Mouse (Mus musculus) stomach, adult 2 months (tissue): ENCODE results near the gene Mrpl22. TPM values are rescaled to one million over a fixed set of nuclear protein-coding genes. Genes with fewer than 3 reads are reported as not detected.

ENCODE experiments used
- polyA plus RNA-seq: library from polyadenylated mRNA; depleted of rRNA; stranded (reverse); fragments of >200 nt; gene quantifications from 2 replicates; pipeline ENCODE4 v1.2.3, GENCODE M21; 2012; rRNA removed

Gene Mrpl22
- polyA plus RNA-seq = 11.1 and 15.2 TPM in 2 replicates

DNA sequence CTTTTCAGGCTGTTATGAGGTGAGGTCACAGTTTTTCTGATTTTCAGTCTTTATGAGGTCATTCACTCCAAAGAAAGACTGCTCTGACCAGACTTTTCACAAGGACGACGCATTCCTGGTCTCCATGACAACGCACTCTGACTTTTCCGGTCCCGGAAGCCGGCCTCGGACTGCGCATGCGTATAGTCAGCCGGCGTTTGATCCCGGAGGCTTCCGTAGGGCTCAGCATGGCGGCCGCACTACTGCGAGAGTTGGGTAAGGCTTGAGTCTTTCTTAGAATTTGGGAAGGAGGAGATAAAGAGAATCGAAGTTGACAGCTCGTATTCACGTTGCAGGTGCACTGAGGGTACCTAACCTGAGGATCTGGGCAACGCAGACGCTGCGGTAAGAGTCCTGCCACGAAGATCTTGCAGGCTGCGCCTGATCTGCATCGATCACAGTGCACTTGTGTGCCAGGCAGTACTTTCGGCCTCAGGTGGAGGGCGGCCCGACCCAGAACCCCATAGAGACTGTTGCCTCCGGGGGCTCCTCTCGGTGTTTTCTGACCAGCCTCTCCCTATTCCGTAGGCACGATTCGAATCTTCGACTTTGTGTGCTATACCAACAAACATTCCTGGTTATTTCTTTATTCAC lies at the start of gene Mrpl22:
Gene Mrpl22, plus strand, starts transcription at position 203 of the 633 bp plus-strand sequence.

DNA sequence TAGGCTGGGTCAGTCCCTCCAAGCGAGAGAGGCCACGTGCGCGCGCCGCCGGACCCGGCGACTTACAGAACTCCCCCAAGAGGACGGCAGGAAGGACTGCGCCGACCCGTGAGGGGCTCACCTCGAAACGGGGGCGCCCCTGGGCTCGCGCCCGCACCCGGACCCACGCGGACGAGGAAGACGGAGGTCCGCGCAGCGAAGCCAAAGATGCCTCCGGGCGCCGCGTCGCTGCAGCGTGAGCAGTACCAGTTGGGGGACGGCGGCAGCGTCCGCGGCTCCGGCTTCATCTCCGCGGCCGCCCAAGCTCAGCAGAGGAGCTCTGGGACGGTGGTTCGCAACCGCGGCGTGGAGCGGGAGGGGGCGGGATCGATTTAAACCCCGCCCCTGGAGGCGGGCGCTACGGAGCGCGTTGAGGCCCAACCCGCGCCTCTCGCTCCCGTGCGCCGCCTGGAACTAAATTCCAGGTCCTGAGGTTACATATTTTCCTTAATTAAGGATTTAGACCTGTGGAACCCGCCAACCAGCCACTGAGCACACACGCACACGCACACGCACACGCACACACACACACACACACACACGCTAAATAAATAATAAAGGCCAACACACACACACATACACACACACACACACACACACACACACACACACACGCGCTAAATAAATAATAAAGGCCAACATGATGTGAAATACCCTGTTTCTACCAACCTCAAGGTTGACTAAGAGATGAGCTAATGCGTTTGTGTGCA lies 3.1 kb upstream of the Mrpl22 start, which contains the start of gene Gemin5:
Gene Gemin5, minus strand, starts transcription at position 373 of the 749 bp plus-strand sequence.

DNA sequence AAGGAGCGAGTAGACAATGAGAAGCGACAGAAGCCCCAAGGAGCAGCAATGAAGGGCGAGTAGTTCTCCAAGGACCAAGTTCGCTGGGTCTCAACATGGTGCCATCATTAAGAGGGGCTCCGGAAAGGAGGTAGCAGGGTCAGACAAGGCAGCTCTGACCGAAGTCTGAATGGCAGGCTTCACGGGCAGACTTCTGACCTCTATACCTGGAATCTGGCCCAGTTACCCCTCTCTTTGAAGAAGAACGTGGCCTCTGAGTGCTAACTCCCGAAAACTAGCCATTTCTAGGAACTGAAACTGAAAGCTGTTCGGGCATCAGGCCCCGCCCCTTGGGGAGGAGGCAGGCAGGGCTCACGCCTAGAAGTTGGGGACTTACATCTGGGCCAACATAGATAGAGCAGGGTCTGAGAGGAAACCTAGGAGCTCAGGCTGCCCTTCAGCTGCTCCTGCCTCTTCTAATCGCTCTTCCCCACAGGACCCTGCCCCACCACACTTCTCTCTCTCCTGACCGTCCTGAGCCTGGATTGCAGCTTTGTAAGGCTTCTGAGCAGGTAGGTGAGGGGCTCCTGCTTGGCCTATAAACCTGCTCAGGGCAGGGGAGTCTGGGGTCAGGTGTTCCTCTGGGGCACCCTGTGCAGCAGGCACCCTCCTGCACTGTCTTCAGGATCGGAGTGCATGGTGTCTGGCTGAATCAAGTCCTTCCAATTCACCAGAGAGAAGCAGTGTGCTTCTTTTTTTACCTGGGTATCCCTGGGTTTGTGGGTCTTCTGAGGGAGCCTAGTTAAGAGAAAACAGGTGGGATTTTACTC lies 28.0 kb downstream of the Mrpl22 start, which contains the start of the genes Igtp and Irgm2:
Gene Igtp, plus strand, starts transcription at position 328 of the 809 bp plus-strand sequence.
Gene Irgm2, plus strand, starts transcription at position 390 of the 809 bp plus-strand sequence.

Other genes starting within 250 kb of the Mrpl22 start
- gene Larp1, start 162.6 kb upstream of the Mrpl22 start, polyA plus RNA-seq = 16.1 and 17.5 TPM in 2 replicates
- 0.08 and 0.09 TPM in 2 replicates for gene Gm12248, start 78.5 kb upstream of the Mrpl22 start, polyA plus RNA-seq
- gene Cnot8, start 67.5 kb upstream of the Mrpl22 start, polyA plus RNA-seq = 10.4 TPM in 2 replicates
- gene Gemin5, start 3.1 kb upstream of the Mrpl22 start, polyA plus RNA-seq = 1.8 and 2.2 TPM in 2 replicates
- 2.3 and 2.6 TPM in 2 replicates for gene Igtp, start 27.9 kb downstream of the Mrpl22 start, polyA plus RNA-seq
- gene Irgm2, start 28.0 kb downstream of the Mrpl22 start, polyA plus RNA-seq = 2.2 and 2.5 TPM in 2 replicates
- 2.7 and 4.2 TPM in 2 replicates for gene 4930438A08Rik, start 103.1 kb downstream of the Mrpl22 start, polyA plus RNA-seq
- gene Zfp692, start 135.4 kb downstream of the Mrpl22 start, polyA plus RNA-seq = 22.2 TPM in 2 replicates
- gene Zfp672, start 158.7 kb downstream of the Mrpl22 start, polyA plus RNA-seq = 18.4 and 22.9 TPM in 2 replicates
- gene Sh3bp5l, start 159.1 kb downstream of the Mrpl22 start, polyA plus RNA-seq = 23.9 and 26.6 TPM in 2 replicates
- 1,164 and 1,262 TPM in 2 replicates for gene Lypd8, start 207.4 kb downstream of the Mrpl22 start, polyA plus RNA-seq
- not detected in 2 replicates for gene 1810065E05Rik, start 249.4 kb downstream of the Mrpl22 start, polyA plus RNA-seq